Mouse (Mus musculus) C2C12 (cell line): Measurements from ENCODE around the gene Cnot11.

Experiments used
- CEBPB ChIP-seq: IDR thresholded peaks from one replicate; pipeline ENCODE4 v1.6.1; 2011; ENCODE audit warnings: low read depth, mild to moderate bottlenecking, control low read depth, moderate library complexity
- CTCF ChIP-seq: IDR thresholded peaks from one replicate; pipeline ENCODE4 v1.5.1; 2011; ENCODE audit not compliant: control insufficient read depth, insufficient read depth, insufficient read length
- FOSL1 ChIP-seq: IDR thresholded peaks from one replicate; pipeline ENCODE4 v1.8.0; 2011; ENCODE audit warnings: mild to moderate bottlenecking, low read length; ENCODE audit not compliant: poor library complexity, insufficient read depth, severe bottlenecking
- MAX ChIP-seq: IDR thresholded peaks from one replicate; pipeline ENCODE4 v1.6.1; 2011; ENCODE audit warnings: mild to moderate bottlenecking, control low read depth
- MYOD1 ChIP-seq: IDR thresholded peaks from one replicate; pipeline ENCODE4 v1.6.1; 2011; ENCODE audit warnings: low read depth; ENCODE audit not compliant: control insufficient read depth, insufficient read length
- MYOG ChIP-seq: IDR thresholded peaks from one replicate; pipeline ENCODE4 v1.6.1; 2011; ENCODE audit not compliant: control insufficient read depth, insufficient read length; ENCODE audit errors: extremely low read depth
- USF1 ChIP-seq: IDR thresholded peaks from one replicate; pipeline ENCODE4 v1.6.1; 2011; ENCODE audit warnings: low read depth, mild to moderate bottlenecking, control low read depth, moderate library complexity

- TF ChIP-seq CTCF (no peak), USF1 (no peak), CEBPB (no peak), MYOD1 (no peak), MYOG (no peak), MAX (no peak), FOSL1 (no peak)
These were observed 27.1 kb downstream of the Cnot11 start for GRCm38 (mm10) chr1:39561920-39562319.
